Mouse (Mus musculus) skeletal muscle tissue, adult 2 months (tissue): ENCODE data around the gene Sult2a4.
"Not testable (repeated sequence)": the region's sequence is repeated elsewhere in the genome, so short reads cannot be mapped to it uniquely, and the experiment has no call there.

Experiments used
- DNase-seq: peaks from one replicate; pipeline ENCODE4 v3.0.0-alpha.2; 2012; ENCODE audit warnings: low read depth, low spot score

Gene Sult2a4

DNA sequence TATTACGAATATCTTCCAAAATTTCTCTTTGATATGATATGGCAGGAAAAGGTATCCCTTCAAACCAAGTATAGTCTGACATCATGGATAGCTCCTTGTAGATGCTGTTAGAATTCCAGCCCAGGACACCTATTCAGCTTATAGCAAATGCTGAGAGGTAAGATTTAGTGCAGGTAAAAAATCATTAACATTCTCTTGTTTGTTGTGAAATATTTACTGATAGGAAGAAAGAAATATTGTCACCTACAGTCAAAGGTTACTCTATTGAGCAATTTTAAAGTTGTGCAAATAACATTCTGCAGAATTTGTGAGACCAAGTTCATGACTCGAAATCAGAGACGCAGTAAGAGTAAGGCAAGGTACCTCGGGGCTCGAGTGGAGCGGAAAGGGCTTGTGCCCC lies at the start of gene Sult2a4:
TSS of gene Sult2a4 (minus strand) at position 101 of the 400 bp plus-strand sequence.
- not testable (repeated sequence) for DNase-seq

DNA sequence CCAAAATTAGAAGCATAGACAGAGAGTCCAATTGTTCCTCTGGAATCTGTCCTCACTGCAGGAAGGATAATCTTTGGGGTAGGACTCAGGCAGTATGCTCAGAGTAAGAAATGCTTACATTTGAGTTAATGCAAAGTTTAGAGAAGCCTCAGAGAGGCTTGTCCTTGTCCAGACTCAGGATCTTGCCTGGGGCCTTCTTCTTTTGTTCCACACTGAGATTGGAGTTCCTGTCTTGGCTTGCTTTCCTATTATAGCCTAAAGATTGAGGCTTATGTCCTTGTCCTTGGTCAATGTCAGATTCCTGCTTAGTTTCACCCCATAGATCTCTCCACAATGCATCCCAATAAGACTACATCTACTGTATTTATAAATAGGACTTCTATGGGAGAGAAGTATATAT lies 41.4 kb upstream of the Sult2a4 start:
- not testable (repeated sequence) for DNase-seq

- DNase-seq: no peak
Measured at GRCm38 (mm10) chr7:14013083-14013482, 23.7 kb upstream of the Sult2a4 start.

- not testable (repeated sequence) for DNase-seq
Measured at GRCm38 (mm10) chr7:14010686-14011085, 21.3 kb upstream of the Sult2a4 start.
